Mouse (Mus musculus) liver, embryonic 12.5 days (tissue): ENCODE results near the gene Slc22a17. TPM values are rescaled to one million over a fixed set of nuclear protein-coding genes. Genes with fewer than 3 reads are reported as not detected.

Experiments
- ATAC-seq: fragments of 200-750 bp; cut with Nextera tagmentation; 2 replicates; pipeline ENCODE4 v1.8.0; 2017; ENCODE audit warnings: moderate number of reproducible peaks, mild to moderate bottlenecking, moderate library complexity
- H3K27ac ChIP-seq: fragments of 300-500 bp; sonication (generic); 2 replicates; pipeline ENCODE4 v1.5.1; 2016; ENCODE audit warnings: mild to moderate bottlenecking
- H3K27me3 ChIP-seq: fragments of 300-500 bp; sonication (generic); replicated peaks from 2 replicates; pipeline ENCODE4 v1.6.1; 2016; ENCODE audit warnings: mild to moderate bottlenecking, moderate library complexity
- H3K36me3 ChIP-seq: fragments of 300-500 bp; sonication (generic); 2 replicates; pipeline ENCODE4 v1.6.1; 2016; ENCODE audit warnings: mild to moderate bottlenecking, moderate library complexity
- H3K4me1 ChIP-seq: fragments of 300-500 bp; sonication (generic); 2 replicates; pipeline ENCODE4 v1.6.1; 2016
- H3K4me2 ChIP-seq: fragments of 300-500 bp; sonication (generic); 2 replicates; pipeline ENCODE4 v1.6.1; 2016; ENCODE audit warnings: mild to moderate bottlenecking, moderate library complexity
- H3K4me3 ChIP-seq: fragments of 300-500 bp; sonication (generic); 2 replicates; pipeline ENCODE4 v1.5.1; 2016; ENCODE audit warnings: mild to moderate bottlenecking, moderate library complexity
- H3K9ac ChIP-seq: fragments of 300-500 bp; sonication (generic); 2 replicates; pipeline ENCODE4 v1.6.1; 2016; ENCODE audit warnings: mild to moderate bottlenecking, moderate library complexity
- H3K9me3 ChIP-seq: fragments of 300-500 bp; sonication (generic); replicated peaks from 2 replicates; pipeline ENCODE4 v1.6.1; 2016; ENCODE audit warnings: mild to moderate bottlenecking, moderate library complexity
- WGBS: fragments of 180-500 bp; shearing (Covaris S2); methylation state at CpG from one replicate; pipeline ENCODE4 v1.1.7; 2016; ENCODE audit not compliant: insufficient replicate concordance; 5-methylcytosine and 5-hydroxymethylcytosine counted together
- polyA plus RNA-seq: library from polyadenylated mRNA; unstranded; fragments of >200 nt; fragmentation: Nextera tagmentation; extraction: Ambion mirVana; gene quantifications from 2 replicates; pipeline ENCODE4 v1.2.1, GENCODE M21; 2016

Slc22a17 gene
- polyA plus RNA-seq, 1 experiment from 2014 or later = 6.0 TPM

DNA sequence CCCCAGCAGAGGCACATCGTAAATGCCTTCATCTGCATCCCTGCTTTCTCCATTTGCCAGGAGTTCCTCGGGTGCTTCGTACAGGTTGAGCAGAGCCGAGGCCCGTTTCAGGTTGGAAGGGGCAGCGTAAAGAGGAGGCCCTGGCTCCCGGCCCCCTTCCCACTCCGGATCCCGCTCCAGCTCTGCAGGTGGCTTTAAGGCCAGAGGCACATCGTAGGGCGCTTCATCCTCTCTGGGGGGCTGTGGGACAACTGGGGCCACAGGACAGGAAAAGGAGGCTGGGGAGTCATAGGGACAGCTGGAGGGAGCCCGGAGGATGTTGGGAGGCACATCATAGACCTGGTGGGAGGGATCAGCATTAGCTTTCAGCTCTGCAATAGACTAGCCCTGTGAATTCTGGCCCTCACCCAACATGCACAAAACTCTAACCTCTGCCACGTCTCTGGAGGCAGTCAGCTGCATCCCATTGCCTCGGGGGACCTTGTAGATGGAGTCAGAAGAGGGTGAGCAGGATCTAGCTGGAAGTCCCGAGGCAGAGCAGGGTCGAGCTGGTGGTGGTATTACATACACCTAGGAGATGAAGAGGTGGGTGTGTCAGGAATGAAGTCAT, 7.2 kb upstream of the Slc22a17 start:
- ATAC-seq = no peak
- 75% methylated on average over 16 of the region's 16 CpGs for WGBS
- Histone ChIP-seq H3K27ac (no peak overlapping the region), H3K9me3 (no peaks in the 10 kb centered on the region), H3K36me3 (no peaks in the 10 kb centered on the region), H3K4me1 (peaks cover 15% of the 10 kb centered on the region), H3K9ac (no peak overlapping the region), H3K27me3 (peaks cover 74% of the 10 kb centered on the region), H3K4me2 (no peak overlapping the region), H3K4me3 (no peak overlapping the region)

DNA sequence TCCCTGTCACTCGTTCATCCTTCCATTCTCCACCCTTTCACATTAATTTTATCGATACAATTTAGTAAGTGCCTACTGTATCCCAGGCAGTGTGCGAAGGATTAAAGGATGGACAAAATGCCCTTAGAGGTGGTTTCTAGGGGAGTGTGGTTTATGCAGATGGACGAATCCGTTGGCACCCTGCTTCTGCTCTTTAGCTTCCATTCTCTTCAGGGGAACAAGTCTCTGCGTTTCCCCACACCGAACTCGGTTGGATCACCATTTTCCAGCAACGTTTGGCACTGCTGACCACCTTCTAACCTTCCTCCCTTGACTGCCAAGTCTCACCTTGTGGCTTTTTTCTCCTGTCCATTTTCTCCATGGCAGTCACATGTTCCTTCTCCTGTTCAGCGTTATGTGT, 411 bp upstream of the Slc22a17 start:
- Histone ChIP-seq H3K9me3 (no peaks in the 10 kb centered on the region), H3K36me3 (no peaks in the 10 kb centered on the region), H3K27ac (no peak overlapping the region), H3K4me3 (peak overlapping the region; percentile 62), H3K4me1 (peaks cover 12% of the 10 kb centered on the region), H3K27me3 (peaks cover 78% of the 10 kb centered on the region), H3K4me2 (peak overlapping the region; percentile 82), H3K9ac (no peak overlapping the region)
- WGBS = 19% methylated on average over 10 of the region's 10 CpGs
- no peak for ATAC-seq

DNA sequence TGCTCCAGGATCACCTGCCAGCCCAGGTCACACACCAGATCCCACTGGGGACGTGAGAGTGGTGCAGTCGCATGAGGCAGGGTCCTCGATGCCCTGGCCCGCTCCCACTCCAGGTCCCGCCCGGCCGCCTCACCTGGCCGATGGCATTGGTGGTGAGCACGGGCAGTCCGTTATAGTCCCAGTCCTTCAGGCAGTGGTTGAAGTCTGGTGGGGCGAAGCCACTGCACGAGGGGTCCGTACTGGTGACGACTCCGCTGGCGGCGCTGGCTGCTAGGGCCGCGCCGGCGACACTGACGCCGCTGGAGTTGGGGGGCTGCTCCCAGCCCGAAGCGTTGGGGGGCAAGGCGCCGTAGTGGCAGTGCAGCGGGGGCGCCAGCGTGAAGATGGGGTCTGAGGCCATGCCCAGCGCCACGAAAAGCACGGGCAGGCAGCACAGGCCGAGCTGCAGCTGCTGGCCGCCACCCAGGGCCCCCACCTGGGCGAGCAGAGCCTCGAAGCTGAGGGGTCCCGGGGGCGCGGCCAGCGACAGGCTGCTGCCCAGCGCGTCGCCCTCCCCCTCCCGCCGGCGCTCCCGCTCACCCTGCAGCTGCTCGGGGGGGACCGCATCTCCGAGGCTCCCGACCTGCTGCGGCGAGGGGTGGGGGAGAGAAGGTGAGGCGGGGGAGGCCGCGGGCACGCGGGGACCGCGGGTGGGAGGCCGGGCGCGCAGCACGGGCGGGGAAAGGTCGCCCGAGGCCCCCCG, 652 bp downstream of the Slc22a17 start:
- H3K36me3 ChIP-seq = peaks cover 1% of the 10 kb centered on the region; the same call in 1 of the 2 replicates
- H3K4me2 ChIP-seq = peak overlapping the region; percentile 82
- H3K4me3 ChIP-seq = peak overlapping the region; percentile 62
- H3K27ac ChIP-seq = no peak overlapping the region
- H3K4me1 ChIP-seq = peaks cover 12% of the 10 kb centered on the region
- H3K9me3 ChIP-seq = no peaks in the 10 kb centered on the region
- 6% methylated on average over 45 of the region's 69 CpGs for WGBS
- H3K27me3 ChIP-seq = peaks cover 75% of the 10 kb centered on the region
- ATAC-seq = no peak
- H3K9ac ChIP-seq = peak overlapping the region; percentile 59

DNA sequence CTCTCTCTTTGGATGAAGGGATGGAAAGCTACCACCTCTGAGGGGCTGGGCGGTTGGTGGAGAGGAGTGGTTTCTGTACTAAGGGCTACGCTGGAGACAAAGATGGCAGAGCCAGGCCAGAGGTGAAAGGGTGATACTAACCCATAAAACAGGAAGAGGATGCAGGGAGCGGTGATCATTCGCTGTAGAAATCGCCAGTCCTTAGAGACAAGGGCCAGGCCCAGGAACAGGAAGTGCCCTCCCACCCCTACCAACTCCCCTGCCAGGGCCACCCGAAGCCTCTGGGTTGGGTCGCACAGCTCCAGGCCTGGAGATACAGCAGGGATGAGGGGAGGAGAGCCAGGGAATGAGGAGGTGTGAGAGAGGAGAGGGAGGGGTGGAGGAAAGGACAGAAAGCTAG, 4.2 kb downstream of the Slc22a17 start:
- Histone ChIP-seq H3K9ac (no peak overlapping the region), H3K9me3 (no peaks in the 10 kb centered on the region), H3K36me3 (peaks cover 5% of the 10 kb centered on the region; the same call in 1 of the 2 replicates), H3K27ac (no peak overlapping the region), H3K27me3 (peaks cover 45% of the 10 kb centered on the region), H3K4me2 (no peak overlapping the region), H3K4me1 (peaks cover 12% of the 10 kb centered on the region), H3K4me3 (no peak overlapping the region)
- WGBS = 43% methylated on average over 7 of the region's 7 CpGs
- ATAC-seq = no peak

DNA sequence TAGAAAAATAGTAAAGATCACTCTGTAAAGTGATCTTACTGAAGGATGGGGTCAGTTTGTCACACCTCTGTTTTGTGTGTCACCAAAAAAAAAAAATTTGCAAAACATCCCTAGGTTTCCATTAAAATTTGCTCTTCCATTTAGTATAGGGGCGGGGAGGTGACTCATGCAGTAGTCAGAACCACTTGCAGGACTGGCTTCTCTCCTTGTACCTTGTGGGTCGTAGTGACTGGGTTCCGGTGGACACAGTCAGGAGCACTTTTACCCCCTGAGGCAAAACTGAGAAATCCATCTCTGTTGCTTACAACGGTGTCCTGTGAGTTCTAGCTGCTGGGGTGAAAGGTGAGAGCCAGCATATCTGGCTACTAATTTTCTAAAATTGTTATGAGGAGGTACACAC, 9.3 kb downstream of the Slc22a17 start:
- no peak for ATAC-seq
- no peaks in the 10 kb centered on the region for H3K9me3 ChIP-seq
- no peak overlapping the region for H3K4me3 ChIP-seq
- no peaks in the 10 kb centered on the region for H3K4me1 ChIP-seq
- H3K4me2 ChIP-seq = no peak overlapping the region
- peaks cover 10% of the 10 kb centered on the region; the same call in 1 of the 2 replicates for H3K36me3 ChIP-seq
- 78% methylated on average over 4 of the region's 4 CpGs for WGBS
- no peak overlapping the region for H3K9ac ChIP-seq
- H3K27me3 ChIP-seq = no peaks in the 10 kb centered on the region; the same call in 1 of the 2 replicates
- H3K27ac ChIP-seq = no peak overlapping the region

DNA sequence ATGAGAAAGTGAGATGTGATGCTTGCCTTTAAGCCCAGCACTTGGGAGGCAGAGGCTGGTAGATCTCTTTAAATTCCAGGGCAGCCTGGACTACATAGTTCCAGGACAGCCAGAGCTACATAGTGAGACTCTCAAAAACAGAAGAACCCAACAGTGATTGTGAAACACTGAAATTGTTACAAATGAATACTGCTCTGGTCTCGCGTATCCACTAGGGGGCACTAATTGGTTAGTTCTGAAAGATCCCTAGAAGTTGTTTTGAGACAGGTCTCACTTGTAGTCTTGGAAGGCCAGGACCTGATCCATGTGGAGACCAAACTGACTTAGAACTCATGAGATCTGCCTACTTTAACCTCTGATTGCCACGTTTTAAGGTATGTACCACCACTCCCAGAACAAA, 12.5 kb downstream of the Slc22a17 start:
- H3K36me3 ChIP-seq = peaks cover 38% of the 10 kb centered on the region
- no peaks in the 10 kb centered on the region for H3K9me3 ChIP-seq
- ATAC-seq = 0 out of 2 replicates have a peak, but pooled peaks have one; percentile 34
- no peaks in the 10 kb centered on the region for H3K27me3 ChIP-seq
- H3K4me1 ChIP-seq = peaks cover 12% of the 10 kb centered on the region
- 1% methylated on average over 3 of the region's 3 CpGs for WGBS
- no peak overlapping the region for H3K4me2 ChIP-seq
- no peak overlapping the region for H3K27ac ChIP-seq
- no peak overlapping the region for H3K9ac ChIP-seq
- no peak overlapping the region for H3K4me3 ChIP-seq

DNA sequence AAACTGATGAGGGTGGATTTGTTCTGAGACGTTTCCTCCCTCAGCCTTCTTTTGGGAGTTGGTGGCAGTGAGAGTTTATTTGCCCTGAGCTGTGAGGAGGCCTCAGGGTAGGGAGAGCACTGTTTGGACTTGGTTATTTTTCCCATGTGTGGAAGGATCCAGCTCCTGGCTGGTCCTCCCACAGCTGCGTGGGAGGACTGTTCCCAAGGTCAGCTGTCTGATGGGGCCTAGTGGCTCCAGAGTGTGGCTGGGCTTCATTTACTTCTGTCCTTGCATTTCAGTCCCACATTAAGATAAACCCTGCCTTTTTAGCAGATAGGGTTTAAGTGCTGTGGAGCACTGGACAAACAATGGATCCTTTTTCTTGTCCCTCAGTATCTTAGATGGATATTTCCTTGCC, 15.5 kb downstream of the Slc22a17 start:
- H3K27ac ChIP-seq = no peak overlapping the region
- H3K27me3 ChIP-seq = no peaks in the 10 kb centered on the region
- peaks cover 39% of the 10 kb centered on the region for H3K36me3 ChIP-seq
- peaks cover 27% of the 10 kb centered on the region for H3K4me1 ChIP-seq
- no peak for ATAC-seq
- WGBS = 71% methylated on average over 2 of the region's 2 CpGs
- no peak overlapping the region for H3K4me3 ChIP-seq
- H3K9ac ChIP-seq = no peak overlapping the region
- no peak overlapping the region for H3K4me2 ChIP-seq
- no peaks in the 10 kb centered on the region for H3K9me3 ChIP-seq

DNA sequence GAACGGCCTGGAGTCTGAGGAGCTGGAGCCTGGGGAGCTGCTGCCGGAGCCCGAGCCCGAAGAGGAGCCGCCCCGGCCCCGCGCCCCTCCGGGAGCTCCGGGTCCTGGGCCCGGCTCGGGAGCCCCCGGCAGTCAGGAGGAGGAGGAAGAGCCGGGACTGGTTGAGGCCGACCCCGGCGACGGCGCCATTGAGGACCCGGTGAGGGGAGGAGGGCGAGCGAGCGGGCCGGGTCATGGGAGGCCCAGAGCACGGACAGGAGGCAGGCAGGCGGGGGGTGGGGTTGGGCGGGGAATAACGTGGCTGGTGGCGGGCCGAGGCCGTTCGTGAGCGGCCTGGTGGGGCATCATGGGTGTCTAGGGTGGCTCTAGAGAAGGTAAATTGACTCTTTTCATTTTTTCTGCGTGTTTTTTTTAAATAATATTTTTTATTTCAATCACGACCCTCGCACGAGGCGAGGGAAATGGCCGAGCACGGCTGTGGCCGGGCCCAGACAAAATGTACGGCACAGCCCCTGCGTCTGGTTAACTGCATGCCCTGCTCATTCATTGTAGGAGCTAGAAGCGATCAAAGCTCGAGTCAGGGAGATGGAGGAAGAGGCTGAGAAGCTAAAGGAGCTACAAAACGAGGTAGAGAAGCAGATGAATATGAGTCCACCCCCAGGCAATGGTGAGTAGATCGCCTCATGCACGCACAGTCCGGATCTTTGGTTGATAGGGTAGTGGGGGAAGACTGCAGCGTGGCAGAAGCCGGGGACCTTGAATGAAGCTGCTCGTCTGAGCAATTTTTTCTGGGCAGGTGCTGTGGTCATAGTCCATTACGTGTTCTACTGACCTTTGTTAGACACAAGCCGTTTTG, 18.4 kb downstream of the Slc22a17 start:
- peak; percentile 53 for ATAC-seq

DNA sequence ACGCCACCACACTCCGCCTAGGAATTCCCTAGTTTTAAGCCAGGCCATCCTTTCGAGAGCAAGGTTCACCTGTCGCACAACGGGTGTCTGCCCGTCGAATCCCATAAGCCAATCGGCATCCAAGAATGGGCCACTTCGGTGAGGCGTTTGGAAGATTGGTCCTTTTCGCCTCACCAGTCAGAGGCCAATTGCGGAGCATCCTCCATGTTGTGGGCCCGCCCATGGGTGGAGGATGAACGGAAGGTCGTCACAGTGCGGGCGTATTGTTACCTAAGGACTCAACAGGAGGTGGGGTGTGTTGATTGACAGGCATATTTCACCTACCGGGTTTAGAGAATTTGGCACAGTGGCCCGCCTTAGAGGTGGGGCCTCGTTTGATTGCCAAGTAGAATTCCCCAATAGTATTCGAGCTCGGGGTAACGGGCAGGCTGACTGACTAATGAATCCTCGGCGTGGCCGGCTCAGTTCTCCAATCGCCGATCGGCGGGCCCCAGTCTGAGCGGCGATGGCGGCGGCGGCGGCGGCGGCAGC, 19.2 kb downstream of the Slc22a17 start:
- Histone ChIP-seq H3K4me2 (peak overlapping the region; percentile 78), H3K27me3 (no peaks in the 10 kb centered on the region), H3K27ac (peak overlapping the region; percentile 88), H3K36me3 (peaks cover 34% of the 10 kb centered on the region), H3K9ac (peak overlapping the region; percentile 98), H3K4me1 (peaks cover 31% of the 10 kb centered on the region), H3K4me3 (peak overlapping the region; percentile 92), H3K9me3 (no peaks in the 10 kb centered on the region)
- 2% methylated on average over 38 of the region's 38 CpGs for WGBS
- ATAC-seq = peak; percentile 99

More for the DNA sequence above, 18.4 kb downstream of the Slc22a17 start:
- peaks cover 31% of the 10 kb centered on the region for H3K4me1 ChIP-seq
- no peaks in the 10 kb centered on the region for H3K27me3 ChIP-seq
- H3K9ac ChIP-seq = peak overlapping the region; percentile 98
- peak overlapping the region; percentile 78 for H3K4me2 ChIP-seq
- peaks cover 39% of the 10 kb centered on the region for H3K36me3 ChIP-seq
- WGBS = under 1% methylated on average over 54 of the region's 54 CpGs
- H3K27ac ChIP-seq = peak overlapping the region; percentile 88
- no peaks in the 10 kb centered on the region for H3K9me3 ChIP-seq
- H3K4me3 ChIP-seq = peak overlapping the region; percentile 92

DNA sequence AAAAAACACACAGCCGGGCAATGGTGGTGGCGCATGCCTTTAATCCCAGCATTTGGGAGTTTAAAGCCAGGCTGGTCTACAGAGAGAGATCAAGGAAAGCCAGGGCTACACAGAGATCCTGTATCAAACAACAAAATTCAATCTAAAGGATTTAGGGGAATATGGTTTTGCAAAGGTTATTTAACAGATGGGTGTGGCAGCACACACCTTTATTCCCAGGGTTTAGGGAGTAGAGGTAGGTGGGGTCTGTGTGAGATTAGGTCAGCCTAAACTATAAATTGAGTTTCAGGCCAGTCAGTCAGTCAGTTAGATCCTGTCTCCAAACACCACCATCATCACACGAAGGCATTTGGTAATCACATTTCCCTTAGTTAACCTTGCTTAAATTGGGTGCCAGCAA, 20.7 kb downstream of the Slc22a17 start, which contains the start of gene Pabpn1:
Pabpn1 (plus strand) TSS at position 301 of the 400 bp plus-strand sequence.
- Histone ChIP-seq H3K27ac (peak within 1 kb of the TSS; percentile 81), H3K9ac (peak within 1 kb of the TSS; percentile 65), H3K27me3 (no peaks in the 10 kb centered on the region), H3K36me3 (peaks cover 19% of the 10 kb centered on the region), H3K4me3 (peak within 1 kb of the TSS; percentile 60), H3K9me3 (no peaks in the 10 kb centered on the region), H3K4me2 (peak within 1 kb of the TSS; percentile 71), H3K4me1 (peaks cover 31% of the 10 kb centered on the region)
- ATAC-seq = no peak
- WGBS = 94% methylated on average over 3 of the region's 3 CpGs

DNA sequence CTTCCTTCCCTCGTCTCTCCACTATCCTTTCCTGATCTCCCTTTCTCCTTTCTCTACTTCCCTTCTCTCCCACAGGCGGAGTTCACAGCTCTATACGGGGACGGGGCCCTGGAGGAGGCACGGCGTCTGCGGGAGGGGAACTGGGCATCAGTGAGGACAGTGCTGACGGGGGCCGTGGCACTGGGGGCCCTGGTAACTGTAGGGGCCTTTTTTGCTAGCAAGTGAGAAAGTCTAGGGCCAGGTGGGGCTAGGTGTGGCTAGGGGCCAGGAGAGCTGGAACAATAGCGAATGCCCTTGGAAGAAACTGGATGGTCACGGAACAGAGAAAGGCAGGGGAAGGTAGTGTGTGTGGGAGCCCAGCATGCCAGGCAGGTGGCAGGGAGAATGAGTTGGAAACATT, 27.6 kb downstream of the Slc22a17 start:
- Histone ChIP-seq H3K27me3 (no peaks in the 10 kb centered on the region), H3K4me3 (no peak overlapping the region), H3K4me2 (no peak overlapping the region), H3K4me1 (peaks cover 21% of the 10 kb centered on the region), H3K27ac (no peak overlapping the region), H3K9ac (0 out of 2 replicates have a peak overlapping the region, but pooled peaks have one; percentile 4), H3K36me3 (peaks cover 6% of the 10 kb centered on the region; the same call in 1 of the 2 replicates), H3K9me3 (no peaks in the 10 kb centered on the region)
- 84% methylated on average over 11 of the region's 11 CpGs for WGBS
- no peak for ATAC-seq
